Mouse (Mus musculus): ENCODE measurements around the gene Dpm3.
"Not testable (repeated sequence)": the region's sequence is repeated elsewhere in the genome, so short reads cannot be mapped to it uniquely, and the experiment has no call there.

Gene Dpm3

GRCm38 (mm10) chr3:89259076-89259475, at the start of gene Dpm3:
Gene Dpm3, plus strand, starts transcription at chr3:89259358.
- DNase-seq (ENCODE audit: extremely low read depth, low read depth) = no peak

- DNase-seq (ENCODE audit: extremely low read depth, low read depth) = no peak
Measured at GRCm38 (mm10) chr3:89209731-89210130, 49.4 kb upstream of the Dpm3 start.

- DNase-seq (ENCODE audit: extremely low read depth, low read depth) = no peak
Measured at GRCm38 (mm10) chr3:89210162-89210561, 49.0 kb upstream of the Dpm3 start.

GRCm38 (mm10) chr3:89210731-89211130, 48.4 kb upstream of the Dpm3 start:
- DNase-seq (ENCODE audit: extremely low read depth, low read depth) = no peak

GRCm38 (mm10) chr3:89213803-89214530, 45.2 kb upstream of the Dpm3 start:
- peak; percentile 86 for DNase-seq (ENCODE audit: extremely low read depth, low read depth)

- no peak for DNase-seq (ENCODE audit: extremely low read depth, low read depth)
Measured at GRCm38 (mm10) chr3:89214681-89215411, 44.3 kb upstream of the Dpm3 start, which contains the start of gene Thbs3. Gene Thbs3, plus strand, starts transcription at chr3:89215180.

- DNase-seq (ENCODE audit: extremely low read depth, low read depth) = peak; percentile 87
Measured at GRCm38 (mm10) chr3:89215853-89216252, 43.3 kb upstream of the Dpm3 start.

GRCm38 (mm10) chr3:89216407-89216806, 42.8 kb upstream of the Dpm3 start:
- DNase-seq (ENCODE audit: extremely low read depth, low read depth) = not testable (repeated sequence)

- no peak for DNase-seq (ENCODE audit: extremely low read depth, low read depth)
Measured at GRCm38 (mm10) chr3:89218271-89218670, 40.9 kb upstream of the Dpm3 start.

GRCm38 (mm10) chr3:89219546-89219945, 39.6 kb upstream of the Dpm3 start:
- DNase-seq (ENCODE audit: extremely low read depth, low read depth) = no peak

GRCm38 (mm10) chr3:89221167-89221566, 38.0 kb upstream of the Dpm3 start:
- DNase-seq (ENCODE audit: extremely low read depth, low read depth) = no peak

GRCm38 (mm10) chr3:89224796-89225195, 34.4 kb upstream of the Dpm3 start:
- no peak for DNase-seq (ENCODE audit: extremely low read depth, low read depth)

GRCm38 (mm10) chr3:89225321-89225815, 33.8 kb upstream of the Dpm3 start:
- DNase-seq (ENCODE audit: extremely low read depth, low read depth) = no peak

- DNase-seq (ENCODE audit: extremely low read depth, low read depth) = no peak
Measured at GRCm38 (mm10) chr3:89225918-89226317, 33.2 kb upstream of the Dpm3 start.

GRCm38 (mm10) chr3:89226361-89226760, 32.8 kb upstream of the Dpm3 start:
- no peak for DNase-seq (ENCODE audit: extremely low read depth, low read depth)

- no peak for DNase-seq (ENCODE audit: extremely low read depth, low read depth)
Measured at GRCm38 (mm10) chr3:89226900-89227299, 32.3 kb upstream of the Dpm3 start, which contains the start of gene Mtx1. Gene Mtx1, minus strand, starts transcription at chr3:89227088.

GRCm38 (mm10) chr3:89227307-89228179, 31.6 kb upstream of the Dpm3 start:
- no peak for DNase-seq (ENCODE audit: extremely low read depth, low read depth)

GRCm38 (mm10) chr3:89228180-89228549, 31.0 kb upstream of the Dpm3 start:
- peak; percentile 69 for DNase-seq (ENCODE audit: extremely low read depth, low read depth)

GRCm38 (mm10) chr3:89228836-89229235, 30.3 kb upstream of the Dpm3 start, which contains the start of gene Muc1:
Gene Muc1, plus strand, starts transcription at chr3:89229057.
- DNase-seq (ENCODE audit: extremely low read depth, low read depth) = no peak

- DNase-seq (ENCODE audit: extremely low read depth, low read depth) = no peak
Measured at GRCm38 (mm10) chr3:89229276-89229675, 29.9 kb upstream of the Dpm3 start.

GRCm38 (mm10) chr3:89230561-89230960, 28.6 kb upstream of the Dpm3 start:
- DNase-seq (ENCODE audit: extremely low read depth, low read depth) = no peak
